Mouse (Mus musculus): ENCODE results near the gene Eml4. TPM values are rescaled to one million over a fixed set of nuclear protein-coding genes. Genes with fewer than 3 reads are reported as not detected.

Eml4 gene
- polyA plus RNA-seq, 1 experiment = 11.6 TPM

GRCm38 (mm10) chr17:83498889-83499288, 148.2 kb downstream of the Eml4 start:
- Histone ChIP-seq H3K27me3 (ENCODE audit: control insufficient read depth, insufficient read depth, low read length) (no peaks in the 10 kb centered on the region), H3K4me1 (ENCODE audit: control insufficient read depth, insufficient read depth, low read length) (no peaks in the 10 kb centered on the region), H3K36me3 (ENCODE audit: control insufficient read depth, insufficient read depth, low read length) (no peaks in the 10 kb centered on the region), H3K4me3 (ENCODE audit: control insufficient read depth, low read depth, low read length) (no peak overlapping the region), H3K27ac (ENCODE audit: control insufficient read depth, insufficient read depth, low read depth, low read length) (no peak overlapping the region)
- TF ChIP-seq CTCF (IDR thresholded peaks at IDR 0.05; ENCODE audit: control insufficient read depth, insufficient read depth, insufficient replicate concordance, low read depth, low read length) = no peak
- TF ChIP-seq POLR2A (IDR thresholded peaks at IDR 0.05; ENCODE audit: control insufficient read depth, low read depth, low read length) = no peak

- H3K4me3 ChIP-seq (ENCODE audit: control insufficient read depth, low read depth, low read length) = no peak overlapping the region
- no peaks in the 10 kb centered on the region for H3K36me3 ChIP-seq (ENCODE audit: control insufficient read depth, insufficient read depth, low read length)
- TF ChIP-seq POLR2A (IDR thresholded peaks at IDR 0.05; ENCODE audit: control insufficient read depth, low read depth, low read length) = no peak
- TF ChIP-seq CTCF (IDR thresholded peaks at IDR 0.05; ENCODE audit: control insufficient read depth, insufficient read depth, insufficient replicate concordance, low read depth, low read length) = no peak
Observed at GRCm38 (mm10) chr17:83499692-83500091, 149.0 kb downstream of the Eml4 start.

GRCm38 (mm10) chr17:83503693-83504092, 153.0 kb downstream of the Eml4 start:
- no peaks in the 10 kb centered on the region for H3K4me1 ChIP-seq (ENCODE audit: control insufficient read depth, insufficient read depth, low read length)
- H3K4me3 ChIP-seq (ENCODE audit: control insufficient read depth, low read depth, low read length) = no peak overlapping the region
- no peaks in the 10 kb centered on the region for H3K27me3 ChIP-seq (ENCODE audit: control insufficient read depth, insufficient read depth, low read length)
- no peaks in the 10 kb centered on the region for H3K36me3 ChIP-seq (ENCODE audit: control insufficient read depth, insufficient read depth, low read length)
- TF ChIP-seq CTCF (IDR thresholded peaks at IDR 0.05; ENCODE audit: control insufficient read depth, insufficient read depth, insufficient replicate concordance, low read depth, low read length) (no peak), POLR2A (IDR thresholded peaks at IDR 0.05; ENCODE audit: control insufficient read depth, low read depth, low read length) (no peak)
- no peak overlapping the region for H3K27ac ChIP-seq (ENCODE audit: control insufficient read depth, insufficient read depth, low read depth, low read length)

More at GRCm38 (mm10) chr17:83499692-83500091, 149.0 kb downstream of the Eml4 start:
- no peaks in the 10 kb centered on the region for H3K27me3 ChIP-seq (ENCODE audit: control insufficient read depth, insufficient read depth, low read length)
- no peak overlapping the region for H3K27ac ChIP-seq (ENCODE audit: control insufficient read depth, insufficient read depth, low read depth, low read length)
- H3K4me1 ChIP-seq (ENCODE audit: control insufficient read depth, insufficient read depth, low read length) = no peaks in the 10 kb centered on the region

- no peak overlapping the region for H3K4me3 ChIP-seq (ENCODE audit: control insufficient read depth, low read depth, low read length)
- H3K4me1 ChIP-seq (ENCODE audit: control insufficient read depth, insufficient read depth, low read length) = 0 out of 2 replicates have a peak, but pooled peaks cover 3% of the 10 kb centered on the region
- no peaks in the 10 kb centered on the region for H3K27me3 ChIP-seq (ENCODE audit: control insufficient read depth, insufficient read depth, low read length)
- no peaks in the 10 kb centered on the region for H3K36me3 ChIP-seq (ENCODE audit: control insufficient read depth, insufficient read depth, low read length)
- TF ChIP-seq POLR2A (IDR thresholded peaks at IDR 0.05; ENCODE audit: control insufficient read depth, low read depth, low read length) (no peak), CTCF (IDR thresholded peaks at IDR 0.05; ENCODE audit: control insufficient read depth, insufficient read depth, insufficient replicate concordance, low read depth, low read length) (no peak)
- H3K27ac ChIP-seq (ENCODE audit: control insufficient read depth, insufficient read depth, low read depth, low read length) = no peak overlapping the region
Observed at GRCm38 (mm10) chr17:83512130-83512529, 161.4 kb downstream of the Eml4 start.

- no peak for TF ChIP-seq CTCF (IDR thresholded peaks at IDR 0.05; ENCODE audit: control insufficient read depth, insufficient read depth, insufficient replicate concordance, low read depth, low read length)
- no peak for TF ChIP-seq POLR2A (IDR thresholded peaks at IDR 0.05; ENCODE audit: control insufficient read depth, low read depth, low read length)
- 0 out of 2 replicates have a peak, but pooled peaks cover 3% of the 10 kb centered on the region for H3K4me1 ChIP-seq (ENCODE audit: control insufficient read depth, insufficient read depth, low read length)
- peak overlapping the region; percentile 91 for H3K27ac ChIP-seq (ENCODE audit: control insufficient read depth, insufficient read depth, low read depth, low read length)
- peak overlapping the region; percentile 99 for H3K4me3 ChIP-seq (ENCODE audit: control insufficient read depth, low read depth, low read length)
- no peaks in the 10 kb centered on the region for H3K27me3 ChIP-seq (ENCODE audit: control insufficient read depth, insufficient read depth, low read length)
- no peaks in the 10 kb centered on the region for H3K36me3 ChIP-seq (ENCODE audit: control insufficient read depth, insufficient read depth, low read length)
Observed at GRCm38 (mm10) chr17:83513655-83514212, 163.0 kb downstream of the Eml4 start.

- H3K4me3 ChIP-seq (ENCODE audit: control insufficient read depth, low read depth, low read length) = peak overlapping the region; percentile 99
- 0 out of 2 replicates have a peak, but pooled peaks cover 3% of the 10 kb centered on the region for H3K4me1 ChIP-seq (ENCODE audit: control insufficient read depth, insufficient read depth, low read length)
- no peaks in the 10 kb centered on the region for H3K36me3 ChIP-seq (ENCODE audit: control insufficient read depth, insufficient read depth, low read length)
- no peaks in the 10 kb centered on the region for H3K27me3 ChIP-seq (ENCODE audit: control insufficient read depth, insufficient read depth, low read length)
- peak overlapping the region; percentile 91 for H3K27ac ChIP-seq (ENCODE audit: control insufficient read depth, insufficient read depth, low read depth, low read length)
- TF ChIP-seq CTCF (IDR thresholded peaks at IDR 0.05; ENCODE audit: control insufficient read depth, insufficient read depth, insufficient replicate concordance, low read depth, low read length) (no peak), POLR2A (IDR thresholded peaks at IDR 0.05; ENCODE audit: control insufficient read depth, low read depth, low read length) (peak; percentile 66)
Observed at GRCm38 (mm10) chr17:83514213-83514701, 163.5 kb downstream of the Eml4 start.

GRCm38 (mm10) chr17:83517280-83518015, 166.7 kb downstream of the Eml4 start, which contains the start of gene Cox7a2l:
Gene Cox7a2l, minus strand, starts transcription at chr17:83517330.
- Histone ChIP-seq H3K36me3 (ENCODE audit: control insufficient read depth, insufficient read depth, low read length) (no peaks in the 10 kb centered on the region), H3K4me1 (ENCODE audit: control insufficient read depth, insufficient read depth, low read length) (0 out of 2 replicates have a peak, but pooled peaks cover 3% of the 10 kb centered on the region), H3K27me3 (ENCODE audit: control insufficient read depth, insufficient read depth, low read length) (no peaks in the 10 kb centered on the region), H3K4me3 (ENCODE audit: control insufficient read depth, low read depth, low read length) (no peak within 1 kb of the TSS), H3K27ac (ENCODE audit: control insufficient read depth, insufficient read depth, low read depth, low read length) (no peak within 1 kb of the TSS)
- TF ChIP-seq POLR2A (IDR thresholded peaks at IDR 0.05; ENCODE audit: control insufficient read depth, low read depth, low read length) (no peak), CTCF (IDR thresholded peaks at IDR 0.05; ENCODE audit: control insufficient read depth, insufficient read depth, insufficient replicate concordance, low read depth, low read length) (no peak)

All from testis, adult 2 months (tissue).